Mouse (Mus musculus) lung, postnatal 0 days (tissue): Measurements from ENCODE around the gene Sipa1. TPM values are rescaled to one million over a fixed set of nuclear protein-coding genes. Genes with fewer than 3 reads are reported as not detected.
A peak's percentile ranks its signal among the peaks of the same experiment; 100 is the strongest.
"Not testable (repeated sequence)": the region's sequence is repeated elsewhere in the genome, so short reads cannot be mapped to it uniquely, and the experiment has no call there.

ENCODE experiments used
- ATAC-seq: fragments of 200-750 bp; cut with Nextera tagmentation; 2 replicates; pipeline ENCODE4 v1.8.0; 2017; ENCODE audit warnings: moderate library complexity
- DNase-seq: peaks from one replicate; pipeline ENCODE4 v3.0.0-alpha.2; 2016; ENCODE audit warnings: low spot score
- H3K27ac ChIP-seq: fragments of 300-500 bp; sonication (generic); 2 replicates; pipeline ENCODE4 v1.5.1; 2014; ENCODE audit warnings: antibody characterized with exemption, mild to moderate bottlenecking, low read length, mixed read lengths
- H3K27me3 ChIP-seq: fragments of 300-500 bp; sonication (generic); replicated peaks from 2 replicates; pipeline ENCODE4 v1.6.1; 2014; ENCODE audit warnings: low read length, mixed read lengths; ENCODE audit not compliant: insufficient read depth
- H3K36me3 ChIP-seq: fragments of 300-500 bp; sonication (generic); 2 replicates; pipeline ENCODE4 v1.6.1; 2014; ENCODE audit warnings: low read length, mixed read lengths; ENCODE audit not compliant: insufficient read depth
- H3K4me1 ChIP-seq: fragments of 300-500 bp; sonication (generic); 2 replicates; pipeline ENCODE4 v1.6.1; 2014; ENCODE audit warnings: antibody characterized with exemption, low read depth, low read length, mixed read lengths; ENCODE audit not compliant: insufficient read depth
- H3K4me2 ChIP-seq: fragments of 300-500 bp; sonication (generic); replicated peaks from 2 replicates; pipeline ENCODE4 v1.6.1; 2014; ENCODE audit warnings: low read depth, mild to moderate bottlenecking, low read length, moderate library complexity, mixed read lengths
- H3K4me3 ChIP-seq: fragments of 300-500 bp; sonication (generic); 2 replicates; pipeline ENCODE4 v1.5.1; 2014; ENCODE audit warnings: low read depth, low read length
- H3K9ac ChIP-seq: fragments of 300-500 bp; sonication (generic); replicated peaks from 2 replicates; pipeline ENCODE4 v1.6.1; 2014; ENCODE audit warnings: low read depth, mild to moderate bottlenecking
- H3K9me3 ChIP-seq: fragments of 300-500 bp; sonication (generic); 2 replicates; pipeline ENCODE4 v1.6.1; 2016; ENCODE audit warnings: low read length, mixed read lengths
- CTCF ChIP-seq: IDR thresholded peaks from 2 replicates; pipeline ENCODE4 v1.5.1; 2016; ENCODE audit warnings: antibody characterized with exemption, mild to moderate bottlenecking
- EP300 ChIP-seq: IDR thresholded peaks from 2 replicates; pipeline ENCODE4 v1.6.1; 2016; ENCODE audit warnings: antibody characterized with exemption, mild to moderate bottlenecking, control low read depth
- WGBS: fragments of 180-500 bp; shearing (Covaris S2); extraction: QIAGEN DNeasy Blood & Tissue Kit; methylation state at CpG from one replicate; pipeline ENCODE4 v1.1.7; 2014; 5-methylcytosine and 5-hydroxymethylcytosine counted together
- polyA plus RNA-seq: library from polyadenylated mRNA; unstranded; fragments of >200 nt; fragmentation: Nextera tagmentation; extraction: Ambion mirVana; gene quantifications from 2 replicates; pipeline ENCODE4 v1.2.1, GENCODE M21; 2015

Gene Sipa1
- polyA plus RNA-seq, 1 experiment from 2014 or later, result 32.6 TPM

DNA sequence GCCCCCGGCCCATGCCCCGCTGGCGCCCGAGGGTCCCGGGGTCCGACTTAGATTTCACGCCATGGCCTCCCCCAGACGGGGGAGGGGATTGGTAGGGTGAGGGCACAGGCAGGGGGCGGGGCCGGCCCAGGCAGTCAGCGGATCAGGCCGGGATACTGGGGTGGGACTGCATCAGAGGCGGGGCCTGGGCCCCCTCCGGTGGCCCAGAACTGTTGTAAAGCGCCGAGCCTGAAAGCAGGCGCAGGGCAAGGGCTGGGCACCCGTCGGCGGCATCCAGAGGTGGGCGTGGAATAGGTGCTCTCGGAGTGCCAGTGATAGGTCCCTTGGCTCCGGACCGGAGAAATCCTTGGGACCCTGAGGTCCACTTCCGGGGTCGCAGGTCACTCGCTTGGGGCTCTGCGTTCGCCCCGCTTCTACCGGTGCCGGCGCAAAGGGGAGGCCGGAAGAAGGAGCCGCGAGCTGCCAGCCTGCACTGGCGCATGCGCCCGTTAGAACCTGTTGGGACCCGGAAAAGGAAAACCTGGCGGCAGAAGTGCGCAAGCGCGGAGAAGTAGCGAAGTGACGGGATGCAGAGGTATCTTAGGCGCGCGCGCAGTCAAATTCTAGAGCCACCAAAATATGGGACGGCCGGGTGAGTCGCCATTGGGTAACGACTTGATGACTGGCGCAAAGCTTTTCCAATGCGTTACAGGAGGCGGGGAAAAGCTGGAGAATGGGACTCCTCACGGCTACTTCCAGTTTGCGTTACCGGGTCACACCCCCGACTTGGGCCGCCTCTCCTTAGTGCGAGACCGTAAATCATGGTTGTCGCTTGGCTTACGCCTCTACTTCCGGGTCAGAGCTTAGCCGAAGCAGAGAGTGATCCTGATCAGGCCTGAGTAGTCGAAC lies 24.9 kb upstream of the Sipa1 start, which contains the start of the genes Map3k11 and Pcnx3:
TSS of gene Map3k11 (plus strand) at position 543 of the 888 bp plus-strand sequence.
TSS of gene Pcnx3 (minus strand) at position 709 of the 888 bp plus-strand sequence.
- Histone ChIP-seq H3K9ac (peak within 1 kb of the TSS; percentile 76), H3K27me3 (no peaks in the 10 kb centered on the region), H3K9me3 (no peaks in the 10 kb centered on the region), H3K4me3 (peak within 1 kb of the TSS; percentile 70), H3K4me1 (peaks cover 25% of the 10 kb centered on the region), H3K4me2 (peak within 1 kb of the TSS; percentile 99), H3K27ac (peak within 1 kb of the TSS; percentile 97), H3K36me3 (peaks cover 22% of the 10 kb centered on the region)
- TF ChIP-seq EP300 (no peak; the same call in 1 of the 2 replicates), CTCF (peak; percentile 54)
- DNase-seq (peak; percentile 100), ATAC-seq (peak; percentile 90)
- 2% methylated on average over 68 of the region's 69 CpGs for WGBS

GRCm38 (mm10) chr19:5687738-5688137 lies 24.2 kb upstream of the Sipa1 start:
- no peak for DNase-seq
- Histone ChIP-seq H3K27me3 (no peaks in the 10 kb centered on the region), H3K4me1 (peaks cover 25% of the 10 kb centered on the region), H3K9me3 (no peaks in the 10 kb centered on the region), H3K4me2 (peak overlapping the region; percentile 99), H3K36me3 (peaks cover 15% of the 10 kb centered on the region), H3K27ac (peak overlapping the region; percentile 97; the same call in 1 of the 2 replicates), H3K9ac (peak overlapping the region; percentile 72), H3K4me3 (peak overlapping the region; percentile 70)
- no peak for TF ChIP-seq EP300
- TF ChIP-seq CTCF, result no peak
- ATAC-seq, result no peak
- 14% methylated on average over 9 of the region's 9 CpGs for WGBS

DNA sequence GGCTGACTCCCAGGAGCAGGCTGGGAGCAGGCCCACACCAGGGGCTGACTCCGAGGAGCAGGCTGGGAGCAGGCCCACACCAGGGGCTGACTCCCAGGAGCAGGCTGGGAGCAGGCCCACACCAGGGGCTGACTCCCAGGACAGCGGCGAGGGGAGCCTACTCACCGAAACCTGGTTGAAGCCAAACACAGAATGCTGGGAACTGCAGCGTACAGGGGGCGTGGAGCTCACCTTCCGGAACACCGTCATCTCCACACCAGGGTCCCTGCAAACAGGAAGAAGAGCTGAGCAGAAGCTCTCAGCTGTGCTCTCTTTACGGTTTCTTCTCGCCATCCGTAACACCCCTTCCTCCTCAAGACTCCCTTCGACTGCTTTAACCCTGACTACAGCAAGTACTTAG lies 23.4 kb upstream of the Sipa1 start:
- peaks cover 18% of the 10 kb centered on the region for H3K36me3 ChIP-seq
- not testable (repeated sequence) for H3K27ac ChIP-seq, H3K9me3 ChIP-seq, H3K9ac ChIP-seq, H3K27me3 ChIP-seq, DNase-seq, H3K4me3 ChIP-seq, ATAC-seq, H3K4me2 ChIP-seq
- peaks cover 21% of the 10 kb centered on the region for H3K4me1 ChIP-seq
- WGBS, result 86% methylated on average over 11 of the region's 12 CpGs

GRCm38 (mm10) chr19:5686437-5686836 lies 22.9 kb upstream of the Sipa1 start:
- H3K4me3 ChIP-seq, result no peak overlapping the region
- 75% methylated on average over 13 of the region's 13 CpGs for WGBS
- DNase-seq, result no peak
- H3K9ac ChIP-seq, result no peak overlapping the region
- no peak overlapping the region for H3K27ac ChIP-seq
- no peak overlapping the region for H3K4me2 ChIP-seq
- H3K4me1 ChIP-seq, result peaks cover 18% of the 10 kb centered on the region
- no peaks in the 10 kb centered on the region for H3K27me3 ChIP-seq
- H3K36me3 ChIP-seq, result peaks cover 20% of the 10 kb centered on the region
- H3K9me3 ChIP-seq, result no peaks in the 10 kb centered on the region
- no peak for ATAC-seq
- TF ChIP-seq EP300 (no peak), CTCF (no peak)

DNA sequence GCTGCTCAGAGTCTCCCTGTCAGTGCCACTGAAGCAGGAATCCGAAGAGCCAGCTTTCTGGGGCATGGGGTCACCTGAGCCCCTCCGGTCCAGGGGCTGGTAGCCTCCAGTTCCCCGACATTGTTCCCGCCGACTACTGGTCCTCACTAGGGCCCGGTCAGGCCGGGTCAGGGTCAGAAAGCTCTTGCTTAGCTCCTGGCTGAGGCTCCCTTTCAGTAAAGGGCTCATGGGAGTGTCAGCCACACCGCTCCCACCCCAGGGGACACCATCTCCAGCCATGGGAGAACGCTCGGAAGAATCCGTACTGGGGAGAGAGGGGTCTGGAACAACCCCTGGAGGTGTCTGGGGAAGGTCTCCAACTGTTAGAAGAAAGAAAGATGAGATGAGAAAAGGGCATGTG lies 22.4 kb upstream of the Sipa1 start:
- H3K9ac ChIP-seq, result no peak overlapping the region
- no peak overlapping the region for H3K27ac ChIP-seq
- no peak for ATAC-seq
- DNase-seq, result no peak
- WGBS, result 93% methylated on average over 11 of the region's 11 CpGs
- H3K9me3 ChIP-seq, result no peaks in the 10 kb centered on the region
- no peak overlapping the region for H3K4me3 ChIP-seq
- H3K4me2 ChIP-seq, result no peak overlapping the region
- H3K36me3 ChIP-seq, result peaks cover 25% of the 10 kb centered on the region
- no peaks in the 10 kb centered on the region for H3K27me3 ChIP-seq
- peaks cover 15% of the 10 kb centered on the region; the same call in 1 of the 2 replicates for H3K4me1 ChIP-seq
- TF ChIP-seq CTCF, result no peak
- no peak for TF ChIP-seq EP300

DNA sequence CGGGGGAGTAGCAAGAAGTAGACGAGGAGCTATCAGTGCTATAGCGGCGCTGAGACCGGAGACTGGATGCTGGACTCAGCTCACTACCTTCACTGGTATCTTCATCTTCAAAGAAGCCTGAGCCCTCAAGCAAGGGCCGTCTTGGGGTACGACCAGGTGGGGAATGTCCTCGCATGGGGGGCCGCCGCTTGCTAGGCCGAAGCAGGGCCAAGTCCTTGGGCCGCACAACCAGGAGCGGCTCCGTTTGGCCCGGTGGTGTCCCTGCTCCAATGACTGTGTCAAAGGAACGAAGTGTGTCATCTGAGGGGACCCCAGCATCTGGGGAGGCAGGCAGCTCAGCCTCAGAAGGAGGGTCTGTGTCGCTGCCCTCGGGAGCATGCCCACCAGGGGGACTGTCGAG lies 21.9 kb upstream of the Sipa1 start:
- Histone ChIP-seq H3K4me2 (no peak overlapping the region), H3K9ac (no peak overlapping the region), H3K4me1 (peaks cover 11% of the 10 kb centered on the region; the same call in 1 of the 2 replicates), H3K36me3 (peaks cover 29% of the 10 kb centered on the region), H3K27ac (no peak overlapping the region), H3K9me3 (no peaks in the 10 kb centered on the region), H3K27me3 (no peaks in the 10 kb centered on the region), H3K4me3 (no peak overlapping the region)
- no peak for TF ChIP-seq CTCF
- no peak for TF ChIP-seq EP300
- DNase-seq (no peak), ATAC-seq (no peak)
- WGBS, result 94% methylated on average over 19 of the region's 19 CpGs
